ENCODE assay signal across 13 mouse cellular contexts in the genomic region with DNA sequence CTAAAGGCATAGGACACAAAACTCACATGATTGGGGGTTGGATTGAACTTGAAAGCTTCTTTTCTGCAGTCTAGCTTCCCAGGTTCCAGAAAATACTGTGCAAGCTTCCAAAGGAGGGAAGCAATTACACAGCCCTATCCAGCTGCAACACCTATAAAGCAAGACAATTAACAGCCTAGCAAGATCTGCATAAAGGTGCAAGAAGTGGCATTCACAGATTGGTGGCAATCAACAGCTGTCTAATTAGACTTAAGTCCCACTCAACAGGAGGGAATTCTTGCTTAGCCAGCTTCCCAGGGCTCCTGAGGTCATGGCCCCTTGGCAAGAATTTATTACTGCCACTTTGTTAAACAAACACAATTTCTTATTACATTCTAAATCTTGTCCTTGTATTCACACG.
"Had no signal": no experiment of that assay in that cellular context is flagged by ENCODE, and none has a peak within 500 bp of the region (broad histone marks: within the 10 kb centered on the region; RNA-seq: fewer than 3 reads in every experiment).

No protein-coding gene starts in this region.

- ATAC-seq: lung, postnatal 0 days; midbrain, embryonic 15.5 days had no signal

- H3K9me3 ChIP-seq: midbrain, embryonic 10.5 days; midbrain, embryonic 15.5 days had no signal

- H3K9ac ChIP-seq: limb, embryonic 13.5 days; liver, embryonic 14.5 days; midbrain, embryonic 15.5 days; neural tube, embryonic 13.5 days had no signal

- H3K4me3 ChIP-seq: limb, embryonic 13.5 days; midbrain, embryonic 10.5 days; midbrain, embryonic 15.5 days; neural tube, embryonic 13.5 days had no signal

- H3K36me3 ChIP-seq: limb, embryonic 13.5 days; midbrain, embryonic 10.5 days; midbrain, embryonic 15.5 days; neural tube, embryonic 13.5 days had no signal

- DNase-seq: kidney, postnatal 10 days; lung, adult 2 months; lung, postnatal 36 days; right cerebral cortex, postnatal 4 days; spleen, adult 18-20 months; thymus, adult 18-20 months; thymus, postnatal 14 days had no signal

- H3K4me2 ChIP-seq: limb, embryonic 13.5 days; midbrain, embryonic 15.5 days; neural tube, embryonic 13.5 days had no signal

- H3K27me3 ChIP-seq: limb, embryonic 13.5 days; midbrain, embryonic 15.5 days; neural tube, embryonic 13.5 days had no signal

- H3K4me1 ChIP-seq: midbrain, embryonic 15.5 days; neural tube, embryonic 13.5 days had no signal

- H3K27ac ChIP-seq: limb, embryonic 13.5 days; liver, embryonic 14.5 days; midbrain, embryonic 10.5 days; midbrain, embryonic 15.5 days; neural tube, embryonic 13.5 days had no signal
